Mouse (Mus musculus) cerebellum, adult 8-10 months (tissue): ENCODE results near the gene Plekhg1.

Experiments
- DNase-seq: peaks from one replicate; pipeline ENCODE4 v3.0.0; 2022

Plekhg1 gene

DNA sequence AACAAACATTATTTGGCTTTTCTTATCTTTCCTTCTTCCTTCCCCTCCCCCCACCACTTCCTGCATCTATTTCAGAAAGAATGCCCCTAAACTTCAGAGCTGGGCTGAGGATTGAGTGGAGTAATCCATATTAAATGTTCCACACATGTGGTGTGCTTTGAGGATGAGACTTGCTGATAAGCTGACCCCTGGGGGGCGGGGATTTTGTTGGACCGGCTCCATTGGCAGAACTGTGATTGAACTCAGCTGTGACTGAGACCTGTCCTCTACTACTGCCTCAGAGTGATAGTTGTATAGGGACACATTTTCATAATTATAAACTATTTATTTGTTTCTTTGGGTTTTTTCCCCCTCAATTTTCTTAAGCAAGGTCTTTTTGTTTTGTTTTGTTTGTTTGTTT lies 2.9 kb downstream of the Plekhg1 start:
- DNase-seq, result no peak

DNA sequence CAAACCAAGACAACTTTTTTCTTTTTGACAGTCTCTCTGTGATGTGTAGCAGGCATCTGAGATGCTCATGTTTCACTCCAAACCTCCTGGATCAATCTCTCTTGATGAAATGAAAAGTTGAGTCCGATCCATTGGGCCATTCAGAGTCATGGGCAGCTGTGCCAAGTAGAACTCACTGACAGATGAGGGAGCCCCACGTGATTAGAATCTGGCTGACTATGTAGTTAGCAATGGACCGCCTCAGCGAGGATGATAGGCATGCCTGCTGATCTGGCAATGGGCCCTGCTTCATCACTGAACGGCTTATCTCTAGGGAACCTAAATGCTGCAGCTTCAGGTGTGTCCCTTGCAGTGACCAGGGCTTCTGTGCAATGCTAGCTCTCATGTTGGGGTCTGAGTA lies 3.7 kb downstream of the Plekhg1 start:
- peak; percentile 4 for DNase-seq

DNA sequence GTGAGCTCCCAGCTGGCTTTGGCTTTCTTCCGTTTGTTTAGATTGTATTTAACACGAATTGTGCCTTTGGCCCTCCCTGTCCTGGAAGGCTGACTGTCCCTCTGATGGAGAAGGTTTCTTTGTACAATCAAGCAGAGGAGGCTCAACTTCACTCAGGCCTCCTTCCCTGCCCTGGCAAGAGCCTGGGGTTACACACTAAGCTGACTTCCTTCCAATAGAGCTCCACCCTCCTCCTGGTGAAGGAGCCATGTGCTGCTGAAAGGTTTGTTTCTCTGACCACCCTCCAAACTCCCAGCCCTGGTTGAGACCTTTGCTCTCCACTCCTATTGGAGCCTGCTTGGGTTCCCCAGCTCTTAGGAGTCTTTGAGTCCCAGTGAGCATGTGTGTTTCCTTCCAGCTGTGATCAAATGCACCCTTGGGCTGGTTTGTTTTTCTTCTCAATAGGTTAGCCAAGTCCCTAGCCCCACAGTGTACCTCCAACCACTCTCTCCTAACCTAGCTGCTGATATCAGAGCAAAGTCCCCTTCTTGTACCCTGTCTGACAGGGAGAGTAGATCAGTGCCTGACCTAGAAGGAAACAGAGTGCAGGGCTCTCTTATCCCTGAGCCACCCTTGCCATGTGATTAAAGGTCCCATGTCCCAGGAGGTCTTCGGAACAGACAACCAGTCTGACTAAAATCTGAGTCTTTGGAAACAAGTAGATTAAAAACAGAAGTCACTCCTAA lies 6.8 kb downstream of the Plekhg1 start:
- no peak for DNase-seq

DNA sequence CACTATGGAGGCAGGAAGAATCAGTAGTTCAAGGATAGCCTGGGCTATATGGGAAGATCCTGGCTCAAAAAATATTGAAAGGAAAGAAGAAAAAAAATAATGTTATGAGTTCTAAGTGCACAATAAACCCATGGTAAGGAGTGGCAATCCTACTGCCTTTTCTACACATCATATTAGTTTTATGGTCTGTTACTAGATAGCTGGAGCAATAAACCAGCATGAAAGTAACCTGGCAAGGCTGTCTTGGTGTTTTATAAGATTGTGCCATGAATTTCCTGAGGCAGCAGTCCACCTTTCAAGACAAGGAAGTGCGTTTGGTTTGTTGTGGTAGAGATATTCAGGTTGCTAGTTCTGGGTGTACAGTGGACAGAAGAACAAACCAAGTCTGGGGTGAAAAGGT lies 9.4 kb downstream of the Plekhg1 start:
- DNase-seq, result no peak

DNA sequence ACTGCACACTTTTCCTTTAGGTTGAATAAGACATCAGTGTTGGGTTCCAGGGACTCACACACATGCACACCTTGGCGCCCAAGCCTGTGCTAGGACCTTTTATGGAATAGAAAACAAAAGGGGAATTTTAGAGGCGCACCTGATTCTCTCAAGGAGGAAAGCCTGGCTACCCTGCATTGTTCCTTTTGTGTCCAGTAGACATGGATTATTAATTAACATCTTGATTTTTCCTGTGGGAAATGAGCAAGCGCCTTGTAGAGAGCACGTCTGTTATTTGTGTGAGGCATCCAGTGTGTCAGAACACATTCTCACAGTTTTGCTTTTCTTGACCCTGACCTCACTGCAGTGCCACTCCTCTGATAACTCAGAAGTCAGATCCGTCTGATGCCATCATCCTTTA lies 21.8 kb downstream of the Plekhg1 start:
- DNase-seq, result no peak

GRCm38 (mm10) chr10:3763199-3763598 lies 23.0 kb downstream of the Plekhg1 start:
- DNase-seq, result no peak

DNA sequence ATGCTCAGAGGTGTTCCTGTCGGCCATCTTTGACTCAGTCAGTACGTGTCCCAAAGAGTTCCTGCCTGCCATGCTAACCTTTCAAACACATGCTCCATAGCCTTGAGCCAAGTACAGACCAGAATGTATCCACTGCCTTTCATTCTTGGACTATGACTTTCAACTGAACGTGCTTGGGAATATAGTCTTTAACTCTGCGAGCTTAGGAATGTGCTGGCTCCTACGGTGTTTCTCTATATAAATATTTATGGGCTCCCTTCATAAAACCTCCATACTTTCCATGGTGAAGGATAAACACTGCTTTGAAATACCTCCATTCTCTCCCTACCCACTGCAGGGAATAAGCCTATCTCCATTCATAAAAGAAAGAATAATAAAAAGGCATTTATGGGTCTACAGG lies 29.0 kb downstream of the Plekhg1 start:
- DNase-seq, result no peak

DNA sequence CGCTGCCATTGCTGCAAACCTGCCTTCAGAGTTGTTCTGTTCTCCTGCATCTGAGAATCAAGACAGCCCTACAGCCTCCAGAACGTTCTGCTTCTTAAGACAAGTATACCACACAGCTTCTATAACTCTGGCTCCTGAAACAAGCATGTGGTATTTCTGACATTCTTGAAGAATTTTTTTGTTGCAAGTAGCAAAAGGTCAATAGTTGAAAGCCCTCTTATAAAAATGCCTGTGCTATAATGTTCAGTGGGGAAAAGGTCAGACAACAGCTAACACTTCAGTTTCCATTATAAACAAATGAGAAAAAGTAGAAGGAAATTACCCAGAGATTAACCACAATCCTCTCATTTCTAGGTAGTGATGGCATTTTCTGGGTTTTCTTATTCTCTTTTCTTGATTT lies 34.2 kb downstream of the Plekhg1 start:
- DNase-seq, result no peak

GRCm38 (mm10) chr10:3776761-3777160 lies 36.6 kb downstream of the Plekhg1 start:
- DNase-seq, result no peak

DNA sequence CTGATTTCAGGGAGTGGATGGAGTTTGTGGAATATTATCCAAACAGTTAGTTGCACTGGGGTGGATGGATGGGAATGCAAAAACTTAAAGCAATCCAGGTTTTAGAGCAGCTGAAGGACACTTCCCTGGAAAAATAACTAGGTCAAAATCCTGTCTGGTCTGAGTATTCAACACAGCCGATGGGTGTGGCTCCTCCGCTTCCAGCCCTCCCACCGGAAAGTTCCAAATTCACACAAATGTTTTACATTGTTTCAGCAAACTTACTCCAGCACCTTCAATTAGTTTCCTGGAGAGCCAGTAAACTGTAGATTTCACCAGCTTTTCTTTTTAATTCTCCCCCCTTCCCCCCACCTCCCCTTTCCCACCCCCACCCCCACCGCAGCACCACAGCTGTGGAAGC lies 45.2 kb downstream of the Plekhg1 start:
- no peak for DNase-seq

DNA sequence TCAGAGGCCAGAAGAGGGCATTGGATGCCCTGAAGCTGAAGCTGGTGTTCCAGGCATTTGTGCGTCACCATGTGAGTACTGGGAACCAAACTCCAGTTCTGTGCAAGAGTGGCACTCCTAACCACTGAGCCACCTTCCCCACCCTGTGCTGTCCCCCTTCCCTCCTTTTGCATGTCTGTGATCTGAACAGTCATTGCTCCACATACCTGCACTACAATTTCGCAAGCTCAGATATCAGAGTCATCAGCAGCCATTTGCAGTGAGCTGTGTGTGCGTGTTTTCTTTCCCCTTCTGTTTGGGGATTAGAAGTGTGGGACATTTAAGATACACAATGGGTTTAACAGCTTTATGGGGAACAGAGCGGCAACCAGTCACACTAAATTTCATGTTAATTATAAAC lies 46.4 kb downstream of the Plekhg1 start:
- DNase-seq, result no peak

DNA sequence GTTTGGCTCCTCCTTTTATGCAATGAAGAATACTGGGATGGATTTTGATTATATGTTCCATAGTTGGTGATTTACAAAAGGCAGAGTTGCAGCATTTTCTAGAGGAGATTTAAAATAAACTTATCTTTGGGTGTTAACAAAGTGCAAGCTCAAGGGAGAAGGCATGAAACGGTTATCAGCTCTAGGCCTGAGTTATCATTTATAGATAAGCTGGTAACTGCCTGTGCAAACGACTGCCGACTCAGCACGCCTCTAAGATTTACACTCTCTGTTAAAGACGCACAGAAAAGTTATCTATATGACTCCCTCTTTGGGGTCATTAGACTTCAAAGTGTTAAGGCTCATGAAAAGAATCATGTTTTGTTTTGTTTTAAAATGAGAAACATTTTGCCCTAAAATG lies 46.8 kb downstream of the Plekhg1 start:
- no peak for DNase-seq

- DNase-seq, result no peak
Measured at GRCm38 (mm10) chr10:3793825-3794224, 53.7 kb downstream of the Plekhg1 start.

GRCm38 (mm10) chr10:3799455-3799854 lies 59.3 kb downstream of the Plekhg1 start:
- DNase-seq, result no peak

- no peak for DNase-seq
Measured at GRCm38 (mm10) chr10:3801254-3801653, 61.1 kb downstream of the Plekhg1 start.

- DNase-seq, result no peak
Measured at GRCm38 (mm10) chr10:3805334-3805733, 65.2 kb downstream of the Plekhg1 start.

DNA sequence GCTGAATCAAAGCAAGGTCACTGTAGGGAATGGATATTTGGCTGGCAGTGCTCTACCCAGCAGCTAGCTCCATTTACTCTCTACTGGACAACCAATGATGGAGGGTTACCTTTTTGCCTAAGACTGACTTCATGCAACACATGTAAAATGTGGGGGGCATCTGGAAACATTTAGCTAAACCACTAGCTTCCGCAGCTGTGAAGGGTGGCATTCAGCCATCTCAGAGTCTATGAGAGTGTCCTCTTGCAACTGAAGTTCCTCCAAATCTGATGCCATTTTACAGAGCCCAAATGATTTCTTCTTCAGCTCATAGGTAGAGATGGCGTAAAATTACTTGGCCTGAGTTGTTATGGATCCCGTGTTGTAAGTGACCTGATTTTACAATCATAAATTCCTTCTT lies 67.8 kb downstream of the Plekhg1 start:
- no peak for DNase-seq

- no peak for DNase-seq
Measured at GRCm38 (mm10) chr10:3810476-3811273, 70.5 kb downstream of the Plekhg1 start.

- no peak for DNase-seq
Measured at GRCm38 (mm10) chr10:3818940-3819701, 79.0 kb downstream of the Plekhg1 start.

DNA sequence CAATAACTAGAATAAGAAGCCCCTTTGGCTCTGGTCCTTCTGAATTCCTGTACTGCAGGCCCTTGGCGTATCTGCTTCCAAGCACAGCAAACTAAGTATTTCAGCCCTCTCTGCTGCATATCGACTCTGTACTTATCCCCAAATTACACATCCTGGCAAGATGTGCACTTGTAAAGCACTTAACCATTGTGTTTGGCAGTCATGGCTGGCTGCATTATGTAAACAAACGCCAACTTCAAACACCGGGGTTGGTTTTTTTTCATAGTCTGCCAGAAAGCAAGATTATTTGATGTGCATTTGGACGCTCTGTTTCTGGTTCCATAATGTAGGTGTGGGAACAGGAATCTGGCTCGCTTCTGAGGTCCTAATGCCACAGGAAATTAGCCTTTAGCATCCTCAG lies 83.7 kb downstream of the Plekhg1 start:
- no peak for DNase-seq

GRCm38 (mm10) chr10:3826043-3826442 lies 85.9 kb downstream of the Plekhg1 start:
- DNase-seq, result no peak

DNA sequence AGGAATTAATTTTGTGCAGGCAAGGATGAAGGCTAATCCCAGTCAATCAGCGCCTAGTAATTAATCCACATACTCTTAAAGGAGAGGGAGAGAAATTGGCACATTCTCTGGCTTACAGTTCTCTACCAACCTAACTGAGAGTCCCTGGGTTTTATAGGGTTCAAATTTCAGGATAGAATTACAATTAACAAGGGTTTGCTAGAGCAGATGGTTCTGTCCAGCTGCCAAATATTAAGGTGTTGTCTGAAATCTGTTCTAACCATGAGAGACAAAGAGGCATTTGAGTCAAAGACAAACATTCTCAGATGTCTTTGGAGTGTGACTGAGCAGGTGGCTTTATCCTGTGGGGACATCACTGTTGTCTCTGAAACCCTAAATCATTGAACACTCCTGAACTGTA lies 87.2 kb downstream of the Plekhg1 start:
- no peak for DNase-seq

DNA sequence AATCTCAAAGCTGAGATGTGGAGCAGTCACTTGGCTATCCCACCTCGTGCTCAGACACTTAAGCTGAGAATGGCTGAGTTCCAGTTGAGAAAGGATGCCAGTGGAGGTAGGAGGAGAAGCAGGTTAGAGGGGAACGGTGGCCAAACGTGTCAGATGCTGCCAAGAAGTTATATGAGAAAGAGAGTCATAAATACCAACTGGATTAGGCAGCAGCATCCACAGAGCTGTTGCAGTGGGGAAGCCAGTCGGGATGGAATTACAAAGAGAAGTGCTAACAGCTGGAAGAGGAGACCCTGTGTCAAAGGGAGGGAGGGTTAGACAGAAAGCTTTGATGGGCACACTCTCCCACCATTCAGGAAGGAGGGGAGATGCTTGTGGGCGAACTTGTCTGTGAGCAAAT lies 89.3 kb downstream of the Plekhg1 start:
- DNase-seq, result no peak

DNA sequence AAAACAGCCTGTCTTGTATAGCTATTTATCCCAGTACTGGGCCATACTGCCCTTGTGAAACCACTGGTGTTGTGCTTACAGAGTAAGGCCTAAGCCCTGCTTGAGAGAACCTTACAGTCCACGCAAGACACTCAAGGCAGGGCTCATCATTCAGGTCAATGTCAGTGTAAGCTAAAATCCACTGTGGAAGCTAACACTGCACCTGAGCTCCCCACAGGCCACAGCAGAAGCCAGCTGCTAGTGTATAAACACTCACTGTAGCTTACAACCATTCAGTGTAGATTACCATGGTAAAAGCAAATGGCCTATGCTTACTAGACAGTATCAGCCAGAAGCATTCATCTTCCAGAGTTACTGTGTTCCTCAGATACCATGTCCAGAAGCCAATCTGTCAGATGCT lies 90.5 kb downstream of the Plekhg1 start:
- no peak for DNase-seq
